Mouse (Mus musculus): Measurements from ENCODE around the gene Amotl1.

DNA sequence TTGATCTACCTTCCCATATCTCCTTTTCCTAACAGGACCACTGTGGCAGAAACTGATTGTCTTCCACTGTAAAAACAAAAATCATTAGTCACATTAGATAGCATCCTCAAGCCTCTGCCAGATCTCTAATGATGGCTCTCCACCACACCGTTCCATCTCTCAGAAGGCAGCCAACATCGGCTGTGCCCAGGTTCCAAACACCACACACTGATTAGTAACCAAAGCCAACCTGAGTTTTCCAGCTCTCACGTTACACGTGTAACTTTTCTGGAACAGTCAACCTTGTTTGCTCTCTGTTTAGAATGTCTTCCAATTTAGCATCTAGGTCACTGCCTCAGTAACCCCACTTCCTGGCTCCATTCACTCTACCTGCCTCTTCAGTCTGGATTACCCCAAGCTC, 51.0 kb downstream of the Amotl1 start:
- TF ChIP-seq POLR2A (IDR thresholded peaks at IDR 0.05; ENCODE audit: insufficient read depth, low read length) = no peak
- no peak for TF ChIP-seq CTCF (IDR thresholded peaks at IDR 0.05; ENCODE audit: low read depth, low read length)
- TF ChIP-seq EP300 (IDR thresholded peaks at IDR 0.05; ENCODE audit: insufficient read depth, low read depth, low read length) = no peak
